Mouse (Mus musculus) liver, embryonic 14.5 days (tissue): ENCODE data around the gene Npw.

Source experiments
- CTCF ChIP-seq: IDR thresholded peaks from 2 replicates; pipeline ENCODE4 v1.5.1; 2016; ENCODE audit warnings: antibody characterized with exemption, low read depth, control low read depth
- EP300 ChIP-seq: IDR thresholded peaks from 2 replicates; pipeline ENCODE4 v1.6.1; 2016; ENCODE audit warnings: antibody characterized with exemption, low read depth

- TF ChIP-seq CTCF (no peak), EP300 (no peak)
These were observed at the start of gene Npw for GRCm38 (mm10) chr17:24658017-24658758.
